Mouse (Mus musculus): ENCODE results near the gene Ccdc191.
A peak's percentile ranks its signal among the peaks of the same experiment; 100 is the strongest.

Gene Ccdc191

GRCm38 (mm10) chr16:43931502-43931901, 41.9 kb downstream of the Ccdc191 start:
- DNase-seq (ENCODE audit: low spot score) = no peak

GRCm38 (mm10) chr16:43932319-43932718, 42.7 kb downstream of the Ccdc191 start:
- DNase-seq (ENCODE audit: low spot score) = no peak

- no peak for DNase-seq (ENCODE audit: low spot score)
These were observed 43.4 kb downstream of the Ccdc191 start for GRCm38 (mm10) chr16:43933041-43933440.

GRCm38 (mm10) chr16:43934856-43935255, 45.3 kb downstream of the Ccdc191 start:
- DNase-seq (ENCODE audit: low spot score) = no peak

GRCm38 (mm10) chr16:43935367-43935766, 45.8 kb downstream of the Ccdc191 start:
- no peak for DNase-seq (ENCODE audit: low spot score)

- no peak for DNase-seq (ENCODE audit: low spot score)
These were observed 46.3 kb downstream of the Ccdc191 start for GRCm38 (mm10) chr16:43935892-43936291.

GRCm38 (mm10) chr16:43940846-43941245, 51.2 kb downstream of the Ccdc191 start:
- DNase-seq (ENCODE audit: low spot score) = no peak

GRCm38 (mm10) chr16:43945351-43945750, 55.8 kb downstream of the Ccdc191 start:
- DNase-seq (ENCODE audit: low spot score) = no peak

- DNase-seq (ENCODE audit: low spot score) = no peak
These were observed 56.3 kb downstream of the Ccdc191 start for GRCm38 (mm10) chr16:43945869-43946268.

- no peak for DNase-seq (ENCODE audit: low spot score)
These were observed 62.0 kb downstream of the Ccdc191 start for GRCm38 (mm10) chr16:43951591-43951990.

- no peak for DNase-seq (ENCODE audit: low spot score)
These were observed 65.3 kb downstream of the Ccdc191 start for GRCm38 (mm10) chr16:43954913-43955312.

GRCm38 (mm10) chr16:43958038-43958437, 68.4 kb downstream of the Ccdc191 start:
- DNase-seq (ENCODE audit: low spot score) = no peak

GRCm38 (mm10) chr16:43963291-43963690, 73.7 kb downstream of the Ccdc191 start:
- no peak for DNase-seq (ENCODE audit: low spot score)

- no peak for DNase-seq (ENCODE audit: low spot score)
These were observed 74.2 kb downstream of the Ccdc191 start for GRCm38 (mm10) chr16:43963780-43964179.

GRCm38 (mm10) chr16:43965781-43966389, 76.3 kb downstream of the Ccdc191 start:
- no peak for DNase-seq (ENCODE audit: low spot score)

GRCm38 (mm10) chr16:43970426-43970825, 80.8 kb downstream of the Ccdc191 start:
- no peak for DNase-seq (ENCODE audit: low spot score)

- DNase-seq (ENCODE audit: low spot score) = no peak
These were observed 81.6 kb downstream of the Ccdc191 start for GRCm38 (mm10) chr16:43971189-43971588.

GRCm38 (mm10) chr16:43971741-43972140, 82.1 kb downstream of the Ccdc191 start:
- DNase-seq (ENCODE audit: low spot score) = no peak

- no peak for DNase-seq (ENCODE audit: low spot score)
These were observed 82.8 kb downstream of the Ccdc191 start for GRCm38 (mm10) chr16:43972391-43972790.

- DNase-seq (ENCODE audit: low spot score) = no peak
These were observed 83.5 kb downstream of the Ccdc191 start for GRCm38 (mm10) chr16:43973147-43973546.

- no peak for DNase-seq (ENCODE audit: low spot score)
These were observed 84.1 kb downstream of the Ccdc191 start for GRCm38 (mm10) chr16:43973606-43974220.

GRCm38 (mm10) chr16:43979010-43979327, 89.4 kb downstream of the Ccdc191 start:
- no peak for DNase-seq (ENCODE audit: low spot score)

GRCm38 (mm10) chr16:43979328-43980109, 89.9 kb downstream of the Ccdc191 start, which contains the start of gene Zdhhc23:
Gene Zdhhc23, minus strand, starts transcription at chr16:43979791.
- DNase-seq (ENCODE audit: low spot score) = peak; percentile 50
